Mouse (Mus musculus): ENCODE measurements around the gene Rab6a.
"Not testable (repeated sequence)": the region's sequence is repeated elsewhere in the genome, so short reads cannot be mapped to it uniquely, and the experiment has no call there.

The Rab6a gene

GRCm38 (mm10) chr7:100607214-100608129, at the start of gene Rab6a:
TSS of gene Rab6a (plus strand) at chr7:100607410.
- DNase-seq, result peak; percentile 94

DNA sequence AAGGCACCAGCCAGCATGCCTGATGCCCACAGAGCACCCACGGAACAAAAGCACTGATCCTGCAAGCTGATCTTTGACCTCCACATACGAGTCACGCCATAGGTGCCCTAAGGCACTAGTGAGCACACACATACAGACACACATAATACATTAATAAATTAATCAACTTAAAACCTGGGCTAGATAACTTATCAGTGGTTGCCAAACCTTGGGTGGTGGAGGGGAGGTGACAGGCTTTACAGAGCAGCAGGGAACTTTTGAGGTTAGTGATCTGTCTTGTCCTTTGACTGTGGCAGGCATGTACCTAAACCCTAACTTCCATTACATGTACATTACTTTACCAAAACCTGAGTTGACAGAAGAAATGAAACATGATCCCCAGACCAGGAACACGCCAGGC, 47.9 kb upstream of the Rab6a start:
- DNase-seq, result no peak

- DNase-seq, result no peak
Measured at GRCm38 (mm10) chr7:100561861-100562587, 45.2 kb upstream of the Rab6a start.

GRCm38 (mm10) chr7:100567238-100567637, 40.0 kb upstream of the Rab6a start:
- not testable (repeated sequence) for DNase-seq

DNA sequence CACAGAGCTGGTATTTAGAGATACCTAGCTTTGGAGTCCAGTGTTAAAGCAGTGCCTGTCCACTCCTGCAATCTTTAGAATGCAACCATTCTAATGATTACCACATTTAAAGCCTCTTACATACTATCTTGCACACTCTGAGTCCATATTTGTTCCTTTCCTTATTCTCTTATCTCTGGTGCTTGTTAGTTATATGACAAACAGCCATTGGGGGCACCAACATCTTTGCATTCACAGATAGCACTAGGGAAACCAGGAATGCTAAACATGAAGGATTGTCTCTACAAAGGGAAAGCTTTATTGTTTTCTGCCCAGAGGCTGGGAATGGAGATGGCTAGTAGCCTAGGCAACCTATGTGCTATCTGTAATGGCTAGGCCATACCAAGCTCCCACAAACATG, 37.3 kb upstream of the Rab6a start:
- DNase-seq, result no peak

GRCm38 (mm10) chr7:100570930-100571715, 36.1 kb upstream of the Rab6a start:
- no peak for DNase-seq

DNA sequence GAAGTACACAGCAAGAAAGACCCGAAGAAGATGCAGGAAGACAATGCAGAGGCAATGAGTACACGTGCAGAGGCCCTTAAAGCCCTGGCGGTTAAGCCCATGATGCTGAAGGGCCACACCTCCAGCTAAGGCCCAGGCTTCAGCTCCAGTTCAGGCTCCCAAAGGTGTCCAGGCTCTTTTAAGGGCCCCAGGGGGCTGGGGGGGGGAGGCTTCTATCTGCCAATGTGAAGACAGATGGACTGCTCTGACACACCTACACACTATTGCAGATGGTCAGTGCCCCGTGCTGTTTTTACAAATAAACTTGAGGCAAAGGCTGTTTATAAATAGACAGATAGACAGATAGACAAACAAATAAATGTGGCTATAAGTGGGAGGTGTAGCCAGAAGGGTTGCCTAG, 35.1 kb upstream of the Rab6a start:
- no peak for DNase-seq

DNA sequence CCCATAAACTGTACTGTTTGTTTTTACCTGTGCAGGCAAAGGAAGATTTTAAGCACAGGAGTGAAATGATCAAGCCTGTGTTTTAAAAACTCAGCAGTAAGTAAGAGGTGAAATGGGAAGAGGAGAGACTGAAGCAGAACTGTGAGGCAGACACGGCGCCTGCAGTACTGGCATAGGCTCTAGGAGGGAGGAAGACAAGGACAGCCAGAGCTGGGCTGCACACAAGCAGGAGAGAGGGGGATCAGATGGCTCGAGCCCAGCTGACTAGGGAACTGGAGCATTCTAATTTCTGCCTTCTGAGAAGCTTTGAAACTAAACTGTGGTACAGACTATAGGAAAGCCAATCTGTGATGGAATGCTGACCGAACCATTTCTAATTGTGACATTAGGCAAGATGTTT, 34.5 kb upstream of the Rab6a start:
- DNase-seq, result no peak

DNA sequence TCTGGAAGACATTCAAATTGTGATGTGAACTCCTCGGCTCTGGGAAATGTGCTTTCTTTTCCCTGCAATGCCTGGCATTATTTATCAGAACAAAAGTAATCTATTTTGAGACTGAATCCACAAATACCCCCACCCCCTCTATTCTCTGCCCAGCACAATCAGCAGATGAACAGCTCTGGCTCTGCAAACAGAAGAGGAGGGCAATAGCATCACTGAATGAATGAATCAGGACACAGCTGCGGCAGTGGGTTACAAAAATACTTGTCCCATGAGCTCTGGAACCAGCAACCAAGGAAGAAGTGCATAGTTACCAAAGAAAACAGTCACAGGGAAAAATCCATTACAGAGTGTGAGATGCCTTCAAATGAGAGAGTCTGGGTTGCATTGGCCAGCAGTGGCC, 28.4 kb upstream of the Rab6a start:
- no peak for DNase-seq

- no peak for DNase-seq
Measured at GRCm38 (mm10) chr7:100582235-100582634, 25.0 kb upstream of the Rab6a start.

DNA sequence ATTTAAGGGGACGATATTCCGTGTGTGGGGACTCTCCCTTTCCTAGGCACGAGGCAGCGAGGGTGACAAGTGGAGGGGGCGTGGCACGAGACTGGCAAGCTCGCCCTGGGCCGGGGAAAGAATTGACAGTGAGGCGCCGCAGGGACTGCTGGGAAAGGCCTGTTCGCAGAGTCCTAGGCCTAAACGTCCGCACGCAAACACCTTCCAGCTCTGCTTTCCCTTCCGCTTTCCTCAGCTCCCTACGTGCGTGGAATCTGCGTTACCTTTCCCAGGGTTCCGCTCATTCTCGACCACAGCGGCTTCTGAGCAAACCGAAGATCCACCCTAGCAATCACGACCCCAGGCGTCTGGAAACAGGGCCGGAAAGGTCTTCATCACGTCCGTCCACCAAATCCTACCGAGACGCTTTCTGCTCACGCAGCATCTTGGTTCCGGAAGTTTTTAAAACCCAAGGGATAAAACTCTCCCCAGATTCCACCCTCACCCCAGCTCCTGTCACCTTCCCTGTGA, 24.4 kb upstream of the Rab6a start:
- DNase-seq, result peak; percentile 87

GRCm38 (mm10) chr7:100589816-100590215, 17.4 kb upstream of the Rab6a start:
- DNase-seq, result no peak

DNA sequence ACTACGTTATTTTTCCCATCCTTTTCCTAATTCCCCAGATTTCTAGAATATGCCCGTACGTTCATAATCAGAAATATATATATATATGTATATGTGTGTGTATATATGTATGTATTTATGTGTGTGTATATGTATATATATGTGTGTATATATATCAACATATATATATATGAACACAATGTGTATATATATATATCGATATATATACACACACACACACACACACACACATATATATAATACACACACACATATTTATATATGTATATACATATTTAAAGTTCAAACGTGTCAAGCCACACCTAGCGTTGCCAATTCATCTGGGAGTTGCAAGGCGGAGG, 16.7 kb upstream of the Rab6a start:
- DNase-seq, result no peak

DNA sequence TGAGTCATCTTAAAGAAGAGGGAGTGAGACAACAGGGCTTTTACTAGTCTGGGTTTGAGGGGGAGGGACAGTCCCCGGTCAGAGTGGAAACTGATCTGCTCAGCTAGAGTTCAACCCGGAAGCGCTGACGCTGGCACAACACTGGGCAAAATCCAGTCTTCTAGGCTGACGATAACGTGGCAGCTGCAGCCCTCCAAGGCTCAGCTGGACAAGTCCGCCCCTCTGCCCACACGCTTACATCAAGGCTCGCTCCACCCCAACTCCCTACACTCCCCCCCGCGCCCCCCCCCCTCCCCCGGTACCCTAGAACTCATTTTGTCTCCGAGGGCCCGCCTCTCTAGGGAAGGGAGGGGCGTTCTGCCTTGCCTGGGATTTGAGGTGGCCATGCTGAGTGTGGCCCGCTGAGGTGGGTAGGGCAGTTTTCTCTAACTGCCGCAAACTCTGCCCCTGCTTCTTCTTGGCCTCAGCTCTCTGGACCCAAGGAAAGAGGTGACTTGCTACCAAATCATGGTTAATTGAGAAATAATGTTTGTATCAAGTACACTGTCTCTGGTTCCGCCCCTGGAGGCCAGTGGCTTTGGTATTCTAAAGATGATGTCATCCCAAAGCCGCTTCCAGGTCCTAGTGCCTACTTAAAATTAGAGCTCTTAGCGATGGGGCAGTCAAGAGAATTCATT, 16.2 kb upstream of the Rab6a start:
- peak; percentile 67 for DNase-seq

GRCm38 (mm10) chr7:100591522-100591852, 15.7 kb upstream of the Rab6a start:
- no peak for DNase-seq

DNA sequence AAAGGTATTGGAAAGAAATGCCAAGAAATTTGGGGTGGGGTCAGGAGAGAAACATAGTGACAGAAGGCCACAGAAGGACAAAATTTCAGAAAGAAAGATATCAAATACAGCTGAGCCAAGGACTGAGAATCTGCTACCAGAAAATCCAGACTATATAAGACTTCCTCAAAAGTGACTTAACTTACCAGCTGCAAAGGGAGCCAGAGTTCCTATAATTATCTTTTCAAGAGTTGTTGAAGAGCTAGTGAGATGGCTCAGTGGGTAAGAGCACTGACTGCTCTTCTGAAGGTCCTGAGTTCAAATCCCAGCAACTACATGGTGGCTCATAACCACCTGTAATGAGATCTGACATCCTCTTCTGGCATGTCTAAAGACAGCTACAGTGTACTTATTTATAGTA, 13.9 kb upstream of the Rab6a start:
- DNase-seq, result no peak

GRCm38 (mm10) chr7:100600211-100600610, 7.0 kb upstream of the Rab6a start:
- no peak for DNase-seq

- DNase-seq, result peak; percentile 57
Measured at GRCm38 (mm10) chr7:100608130-100608741, 1.0 kb downstream of the Rab6a start, which contains the start of gene Mrpl48. TSS of gene Mrpl48 (minus strand) at chr7:100608301.

DNA sequence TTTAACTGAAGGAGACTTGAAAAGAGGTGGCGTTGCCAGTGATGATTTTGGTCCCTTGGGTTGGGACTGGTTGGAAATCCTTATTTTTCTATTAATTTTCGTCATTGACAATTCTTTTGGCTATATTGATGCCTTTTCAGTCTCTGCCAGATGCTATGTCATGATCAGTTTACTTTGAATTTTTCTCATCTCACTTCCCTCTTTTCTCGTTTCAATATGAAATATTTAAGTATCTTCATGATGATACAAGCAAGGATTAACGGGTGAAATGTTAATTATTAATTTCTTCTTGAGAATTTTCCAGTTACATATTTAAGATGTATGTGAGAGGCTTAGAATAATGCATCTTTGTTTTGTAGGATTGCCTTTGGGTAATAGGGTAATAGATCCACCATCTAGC, 1.7 kb downstream of the Rab6a start:
- DNase-seq, result no peak

DNA sequence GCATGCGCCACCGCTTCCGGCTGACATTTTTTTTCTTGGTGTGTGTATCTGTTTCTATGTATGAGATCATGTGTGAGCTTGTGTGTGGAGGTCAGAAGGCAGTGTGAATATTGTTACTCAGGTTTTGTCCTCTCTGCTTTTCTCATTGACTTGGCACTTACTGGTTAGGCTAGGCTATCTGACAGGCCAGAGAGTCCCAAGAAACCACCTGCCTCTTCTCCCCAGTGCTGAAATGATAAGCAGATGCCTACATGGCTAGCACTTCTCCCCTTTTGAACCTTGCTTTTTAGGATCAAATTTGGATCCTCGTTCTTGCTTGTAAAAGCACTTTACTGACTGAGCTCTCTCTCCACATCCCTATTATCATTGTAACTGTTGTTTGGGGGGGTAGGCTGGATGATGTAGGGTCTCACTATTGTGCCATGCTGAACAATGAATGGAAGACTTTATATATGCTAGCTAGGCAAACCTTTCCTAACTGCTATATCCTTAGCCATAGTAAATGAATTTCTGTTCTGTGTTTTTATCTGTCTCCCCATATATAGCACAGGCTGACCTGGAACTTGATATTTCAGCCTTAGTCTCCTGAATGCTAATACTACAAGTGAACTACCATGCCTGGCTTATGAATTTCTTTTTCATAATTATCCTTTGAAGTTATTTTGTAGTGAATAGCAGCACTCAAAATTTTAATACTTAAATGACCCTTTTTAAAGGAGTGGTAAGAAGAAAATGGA, 9.1 kb downstream of the Rab6a start:
- no peak for DNase-seq

DNA sequence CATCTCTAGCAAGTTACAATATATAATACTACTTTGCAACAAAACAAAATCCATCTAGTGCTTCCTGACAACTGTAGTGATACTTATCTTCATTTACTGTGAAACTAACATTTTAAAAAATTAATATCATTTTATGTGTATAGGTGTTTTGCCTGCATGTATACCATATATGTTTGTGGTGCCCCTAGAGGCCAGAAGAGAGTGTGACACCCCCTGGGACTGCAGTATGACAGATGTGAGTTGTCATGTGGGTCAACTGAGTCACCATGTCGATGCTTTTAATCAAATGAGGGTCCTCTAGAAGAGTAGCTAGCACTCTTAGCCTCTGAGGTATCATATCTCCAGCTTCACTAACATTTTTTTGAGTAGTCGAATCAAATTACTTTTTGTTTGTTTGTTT, 15.1 kb downstream of the Rab6a start:
- DNase-seq, result no peak

GRCm38 (mm10) chr7:100624538-100624937, 17.3 kb downstream of the Rab6a start:
- DNase-seq, result no peak

Data from right cerebral cortex, postnatal 4 days (tissue).